Mouse (Mus musculus): ENCODE measurements around the gene Oit1. TPM values are rescaled to one million over a fixed set of nuclear protein-coding genes. Genes with fewer than 3 reads are reported as not detected.

Oit1 gene
- polyA plus RNA-seq (2012): not detected in 2 replicates

GRCm38 (mm10) chr14:8378685-8379313, at the start of gene Oit1:
TSS of gene Oit1 (minus strand) at chr14:8378754.
- TF ChIP-seq GATA1 (IDR thresholded peaks at IDR 0.05; ENCODE audit: low read length): no peak

GRCm38 (mm10) chr14:8422833-8423232, 44.3 kb upstream of the Oit1 start:
- TF ChIP-seq GATA1 (IDR thresholded peaks at IDR 0.05; ENCODE audit: low read length): no peak

- TF ChIP-seq GATA1 (IDR thresholded peaks at IDR 0.05; ENCODE audit: low read length): no peak
These were observed 42.7 kb upstream of the Oit1 start for GRCm38 (mm10) chr14:8421199-8421787.

GRCm38 (mm10) chr14:8418610-8419009, 40.1 kb upstream of the Oit1 start:
- no peak for TF ChIP-seq GATA1 (IDR thresholded peaks at IDR 0.05; ENCODE audit: low read length)

- no peak for TF ChIP-seq GATA1 (IDR thresholded peaks at IDR 0.05; ENCODE audit: low read length)
These were observed 27.4 kb upstream of the Oit1 start for GRCm38 (mm10) chr14:8405946-8406345.

- no peak for TF ChIP-seq GATA1 (IDR thresholded peaks at IDR 0.05; ENCODE audit: low read length)
These were observed 24.8 kb upstream of the Oit1 start for GRCm38 (mm10) chr14:8403310-8403709.

- TF ChIP-seq GATA1 (IDR thresholded peaks at IDR 0.05; ENCODE audit: low read length): no peak
These were observed 20.0 kb upstream of the Oit1 start for GRCm38 (mm10) chr14:8398507-8398906.

GRCm38 (mm10) chr14:8395690-8396287, 17.2 kb upstream of the Oit1 start:
- no peak for TF ChIP-seq GATA1 (IDR thresholded peaks at IDR 0.05; ENCODE audit: low read length)

GRCm38 (mm10) chr14:8392181-8392825, 13.7 kb upstream of the Oit1 start:
- no peak for TF ChIP-seq GATA1 (IDR thresholded peaks at IDR 0.05; ENCODE audit: low read length)

- no peak for TF ChIP-seq GATA1 (IDR thresholded peaks at IDR 0.05; ENCODE audit: low read length)
These were observed 9.2 kb downstream of the Oit1 start for GRCm38 (mm10) chr14:8369394-8369793.

- no peak for TF ChIP-seq GATA1 (IDR thresholded peaks at IDR 0.05; ENCODE audit: low read length)
These were observed 9.7 kb downstream of the Oit1 start for GRCm38 (mm10) chr14:8368900-8369299.

- no peak for TF ChIP-seq GATA1 (IDR thresholded peaks at IDR 0.05; ENCODE audit: low read length)
These were observed 10.6 kb downstream of the Oit1 start for GRCm38 (mm10) chr14:8367727-8368520.

GRCm38 (mm10) chr14:8367121-8367520, 11.4 kb downstream of the Oit1 start:
- TF ChIP-seq GATA1 (IDR thresholded peaks at IDR 0.05; ENCODE audit: low read length): no peak

- TF ChIP-seq GATA1 (IDR thresholded peaks at IDR 0.05; ENCODE audit: low read length): no peak
These were observed 12.7 kb downstream of the Oit1 start for GRCm38 (mm10) chr14:8365833-8366232.

GRCm38 (mm10) chr14:8356836-8357235, 21.7 kb downstream of the Oit1 start:
- no peak for TF ChIP-seq GATA1 (IDR thresholded peaks at IDR 0.05; ENCODE audit: low read length)
